ENCODE assay signal across 14 mouse cellular contexts in the genomic region with DNA sequence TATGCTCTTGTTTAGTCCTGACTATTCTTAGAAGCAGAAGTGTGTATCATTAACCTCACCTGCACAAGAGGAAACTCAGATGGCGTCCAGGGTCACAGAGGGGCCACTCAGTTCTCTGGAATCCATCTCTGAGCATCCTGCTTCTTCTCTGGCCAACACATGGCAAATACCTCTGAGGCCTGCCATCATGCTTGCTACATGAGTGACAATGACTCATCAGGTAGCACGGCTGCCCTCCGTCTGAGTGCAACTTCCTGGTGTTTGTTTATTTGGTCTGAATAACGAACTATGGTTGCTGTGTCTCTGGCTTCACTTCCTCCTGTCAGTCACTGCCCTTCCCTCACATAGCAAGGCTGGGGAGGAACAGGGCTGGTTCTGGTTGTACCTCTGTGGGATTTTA. TPM values are rescaled to one million over a fixed set of nuclear protein-coding genes. Genes with fewer than 3 reads are reported as not detected.
DNase-seq lines count a peak whose midpoint lies in the region; ATAC-seq and TF ChIP-seq lines count a peak whose summit lies in the region.
"Had no signal": no experiment of that assay in that cellular context is flagged by ENCODE, and none has a peak within 500 bp of the region (broad histone marks: within the 10 kb centered on the region; RNA-seq: fewer than 3 reads in every experiment).

No protein-coding gene starts in this region.

- 0 out of 2 replicates have a peak, but pooled peaks cover 4% of the 10 kb centered on the region for H3K9me3 ChIP-seq in lung, embryonic 16.5 days (ENCODE audit: control insufficient read depth, low read length)
- no peaks in the 10 kb centered on the region for H3K9me3 ChIP-seq in CH12.LX (replicated peaks; ENCODE audit: low read length)
- H3K9me3 ChIP-seq in intestine, embryonic 15.5 days = no peaks in the 10 kb centered on the region
- H3K9me3 ChIP-seq in hindbrain, embryonic 14.5 days (ENCODE audit: control insufficient read depth, low read length) = no peaks in the 10 kb centered on the region
- H3K9me3 ChIP-seq: hindbrain, embryonic 12.5 days; liver, embryonic 13.5 days had no signal

- H3K36me3 ChIP-seq in lung, embryonic 16.5 days (ENCODE audit: control insufficient read depth, insufficient read depth, low read length) = peaks cover 7% of the 10 kb centered on the region; the same call in 1 of the 2 replicates
- peaks cover 0 to 15% of the 10 kb centered on the region in 2 experiments for H3K36me3 ChIP-seq in CH12.LX (replicated peaks in 1 of 2; ENCODE audit: control insufficient read depth in 1 of 2, insufficient read depth in 1 of 2, low read length in 1 of 2)
- H3K36me3 ChIP-seq in intestine, embryonic 15.5 days = peaks cover 7% of the 10 kb centered on the region; the same call in 1 of the 2 replicates
- peaks cover 28% of the 10 kb centered on the region for H3K36me3 ChIP-seq in hindbrain, embryonic 14.5 days (replicated peaks; ENCODE audit: control insufficient read depth, insufficient read depth)

- no peaks in the 10 kb centered on the region for H3K27me3 ChIP-seq in lung, embryonic 16.5 days (ENCODE audit: control insufficient read depth, insufficient read depth, low read depth, low read length)
- no peaks in the 10 kb centered on the region for H3K27me3 ChIP-seq in CH12.LX (replicated peaks)
- no peaks in the 10 kb centered on the region for H3K27me3 ChIP-seq in intestine, embryonic 15.5 days (replicated peaks)
- no peaks in the 10 kb centered on the region for H3K27me3 ChIP-seq in cerebellum, adult 2 months (ENCODE audit: control insufficient read depth, insufficient read depth, low read length)
- no peaks in the 10 kb centered on the region for H3K27me3 ChIP-seq in hindbrain, embryonic 14.5 days (ENCODE audit: control insufficient read depth, insufficient read depth, low read length)
- H3K27me3 ChIP-seq: hindbrain, embryonic 12.5 days; liver, embryonic 13.5 days had no signal

- DNase-seq in lung, postnatal 10 days = no peak
- peak; percentile 63 for DNase-seq in CH12.LX (ENCODE audit: extremely low read depth)
- peak; percentile 59 for DNase-seq in natural killer cell, adult 2 months (ENCODE audit: low spot score in 2 of 2)
- DNase-seq in cerebellum, adult 2 months = no peak
- DNase-seq in layer of hippocampus, adult 9-10 months (ENCODE audit: low spot score) = no peak
- no peak for DNase-seq in hindbrain, embryonic 14.5 days (ENCODE audit: low spot score)
- DNase-seq: embryo, embryonic 11 days; gastrocnemius, postnatal 36 days; kidney, postnatal 14 days; liver, embryonic 13.5 days; right cerebral cortex, adult 18-20 months had no signal

- H3K79me2 ChIP-seq in CH12.LX (replicated peaks; ENCODE audit: control insufficient read depth, extremely low read depth, insufficient read depth, poor library complexity, severe bottlenecking) = no peaks in the 10 kb centered on the region

- H3K4me2 ChIP-seq in lung, embryonic 16.5 days (ENCODE audit: low read depth, low read length) = no peak overlapping the region
- peak overlapping the region; percentile 3; the same call in 1 of the 2 replicates for H3K4me2 ChIP-seq in CH12.LX (ENCODE audit: insufficient read depth, low read depth, poor library complexity, severe bottlenecking)
- no peak overlapping the region for H3K4me2 ChIP-seq in intestine, embryonic 15.5 days (replicated peaks)
- H3K4me2 ChIP-seq in hindbrain, embryonic 14.5 days (replicated peaks) = no peak overlapping the region
- H3K4me2 ChIP-seq: hindbrain, embryonic 12.5 days; liver, embryonic 13.5 days had no signal

- no peak overlapping the region for H3K9ac ChIP-seq in lung, embryonic 16.5 days (ENCODE audit: low read length)
- H3K9ac ChIP-seq in CH12.LX (ENCODE audit: insufficient read depth, low read depth) = no peak overlapping the region
- H3K9ac ChIP-seq in intestine, embryonic 15.5 days = no peak overlapping the region
- no peak overlapping the region for H3K9ac ChIP-seq in hindbrain, embryonic 14.5 days
- H3K9ac ChIP-seq: hindbrain, embryonic 12.5 days; liver, embryonic 13.5 days had no signal

- 0 out of 2 replicates have a peak overlapping the region, but pooled peaks have one; percentile 10 for H3K27ac ChIP-seq in lung, embryonic 16.5 days (ENCODE audit: low read length)
- no peak overlapping the region for H3K27ac ChIP-seq in CH12.LX (ENCODE audit: insufficient read depth, low read depth)
- H3K27ac ChIP-seq in intestine, embryonic 15.5 days = no peak overlapping the region
- H3K27ac ChIP-seq in cerebellum, adult 2 months (ENCODE audit: insufficient read depth, low read length) = no peak overlapping the region
- no peak overlapping the region for H3K27ac ChIP-seq in hindbrain, embryonic 14.5 days
- H3K27ac ChIP-seq: hindbrain, embryonic 12.5 days; liver, embryonic 13.5 days had no signal

- no peaks in the 10 kb centered on the region for H3K4me1 ChIP-seq in lung, embryonic 16.5 days (replicated peaks; ENCODE audit: control insufficient read depth, insufficient read depth, low read length)
- peaks cover 25 to 40% of the 10 kb centered on the region in 2 experiments for H3K4me1 ChIP-seq in CH12.LX (ENCODE audit: control insufficient read depth in 1 of 2, insufficient read depth in 2 of 2)
- H3K4me1 ChIP-seq in intestine, embryonic 15.5 days (replicated peaks) = no peaks in the 10 kb centered on the region
- H3K4me1 ChIP-seq in cerebellum, adult 2 months (ENCODE audit: control insufficient read depth, insufficient read depth, low read length) = no peaks in the 10 kb centered on the region
- no peaks in the 10 kb centered on the region for H3K4me1 ChIP-seq in hindbrain, embryonic 14.5 days (replicated peaks; ENCODE audit: control insufficient read depth, insufficient read depth, low read length)
- H3K4me1 ChIP-seq: hindbrain, embryonic 12.5 days had no signal

- no peak for TF ChIP-seq EP300 in CH12.LX (IDR thresholded peaks at IDR 0.05; ENCODE audit: low read length)

- in situ Hi-C loops in CH12.LX (cut with MboI; ENCODE audit: low pct_ligation_motif_present, low pct_unique_long_range_greater_than_20kb, low sequenced_read_pairs) = no loop called here

- TF ChIP-seq POLR2A in CH12.LX (IDR thresholded peaks at IDR 0.05; ENCODE audit: low read depth, low read length) = peak; percentile 44; the same call in 1 of the 2 replicates
- no peak for TF ChIP-seq POLR2A in cerebellum, adult 2 months (IDR thresholded peaks at IDR 0.05; ENCODE audit: borderline replicate concordance, insufficient read depth, low read length)

- WGBS in lung, embryonic 16.5 days = 27% methylated on average over 4 of the region's 4 CpGs
- 24% methylated on average over 4 of the region's 4 CpGs for WGBS in intestine, embryonic 15.5 days
- WGBS in cerebellum, adult 2 months = 69% methylated on average over 4 of the region's 4 CpGs
- 75% methylated on average over 4 of the region's 4 CpGs for WGBS in hindbrain, embryonic 14.5 days

- TF ChIP-seq CTCF in CH12.LX (conservative IDR thresholded peaks at IDR 0.05 in 1 of 2, IDR thresholded peaks at IDR 0.05 in 1 of 2; ENCODE audit: low read depth in 2 of 2, low read length in 2 of 2) = no peak
- no peak for TF ChIP-seq CTCF in cerebellum, adult 2 months (IDR thresholded peaks at IDR 0.05; ENCODE audit: borderline replicate concordance, insufficient read depth, low read depth, low read length)

- dilution Hi-C loops in CH12.LX (cut with MboI; ENCODE audit: extremely low pct_ligation_motif_present, extremely low pct_unique_long_range_greater_than_20kb, low sequenced_read_pairs) = no loop called here

- H3K4me3 ChIP-seq in lung, embryonic 16.5 days (ENCODE audit: low read length) = no peak overlapping the region
- H3K4me3 ChIP-seq in CH12.LX (replicated peaks in 1 of 3; ENCODE audit: low read depth in 2 of 3, low read length in 2 of 3, poor library complexity in 1 of 3) = peak overlapping the region in 1 of 3 experiments; percentile 39
- no peak overlapping the region for H3K4me3 ChIP-seq in intestine, embryonic 15.5 days (replicated peaks)
- no peak overlapping the region for H3K4me3 ChIP-seq in cerebellum, adult 2 months (replicated peaks; ENCODE audit: insufficient read depth, low read depth, low read length)
- H3K4me3 ChIP-seq in hindbrain, embryonic 14.5 days (replicated peaks; ENCODE audit: low read length) = no peak overlapping the region
- H3K4me3 ChIP-seq: hindbrain, embryonic 12.5 days; liver, embryonic 13.5 days had no signal

- no peak for ATAC-seq in lung, embryonic 16.5 days (ENCODE audit: low read depth)
- peak; percentile 23; the same call in 1 of the 2 replicates for ATAC-seq in intestine, embryonic 15.5 days
- no peak for ATAC-seq in hindbrain, embryonic 14.5 days (ENCODE audit: low FRiP score)

- TF ChIP-seq RAD21 in CH12.LX (IDR thresholded peaks at IDR 0.05; ENCODE audit: low read depth, low read length) = no peak

TF ChIP-seq in CH12.LX, 34 proteins besides CTCF, POLR2A, EP300 and RAD21:
- no peak for TF ChIP-seq MEF2A (IDR thresholded peaks at IDR 0.05; ENCODE audit: borderline replicate concordance, low read depth, low read length)
- no peak for TF ChIP-seq ZNF384 (IDR thresholded peaks at IDR 0.05; ENCODE audit: low read depth, low read length)
- TF ChIP-seq BHLHE40 (IDR thresholded peaks at IDR 0.05; ENCODE audit: low read depth, low read length) = 0 out of 2 replicates have a peak, but pooled peaks have one; percentile 38
- TF ChIP-seq ELF1 (IDR thresholded peaks at IDR 0.05; ENCODE audit: low read depth, low read length) = peak; percentile 73; the same call in 1 of the 2 replicates
- 0 out of 2 replicates have a peak, but pooled peaks have one; percentile 32 for TF ChIP-seq MYC (IDR thresholded peaks at IDR 0.05; ENCODE audit: low read depth, low read length)

RNA-seq across cellular contexts. Expression of gene Tmem184b, which starts 11.1 kb away (rescaled TPM):
- 71.1 and 78.2 TPM in 2 replicates for polyA plus RNA-seq in lung, embryonic 16.5 days (2015; fragmentation: Nextera tagmentation; extraction: Ambion mirVana)
- total RNA-seq in CH12.LX (2012; rRNA removed) (18.9 and 21.1 TPM in 2 replicates), CH12.LX (2014; rRNA removed) (7.1 and 7.2 TPM in 2 replicates)
- 38.0 and 42.7 TPM in 2 replicates for polyA plus RNA-seq in CH12.LX (2012; ENCODE audit: insufficient read length, low read depth)
- polyA plus RNA-seq in intestine, embryonic 15.5 days (2015; fragmentation: Nextera tagmentation; extraction: Ambion mirVana) = 49.4 and 51.0 TPM in 2 replicates
- polyA plus RNA-seq in cerebellum, adult 2 months (2012; rRNA removed) = 88.5 and 95.4 TPM in 2 replicates
- polyA plus RNA-seq in hindbrain, embryonic 14.5 days (2014; fragmentation: Nextera tagmentation; extraction: Ambion mirVana) = 39.9 and 40.0 TPM in 2 replicates

RNA-seq across cellular contexts. Expression of gene Csnk1e, which starts 40.9 kb away (rescaled TPM):
- polyA plus RNA-seq in lung, embryonic 16.5 days (2015; fragmentation: Nextera tagmentation; extraction: Ambion mirVana) = 54.7 and 58.0 TPM in 2 replicates
- total RNA-seq in CH12.LX (2012; rRNA removed) (33.3 and 46.7 TPM in 2 replicates), CH12.LX (2014; rRNA removed) (10.4 and 12.2 TPM in 2 replicates)
- polyA plus RNA-seq in CH12.LX (2012; ENCODE audit: insufficient read length, low read depth) = 16.8 and 18.5 TPM in 2 replicates
- polyA plus RNA-seq in intestine, embryonic 15.5 days (2015; fragmentation: Nextera tagmentation; extraction: Ambion mirVana) = 59.1 and 61.8 TPM in 2 replicates
- polyA plus RNA-seq in cerebellum, adult 2 months (2012; rRNA removed) = 110 and 122 TPM in 2 replicates
- polyA plus RNA-seq in hindbrain, embryonic 14.5 days (2014; fragmentation: Nextera tagmentation; extraction: Ambion mirVana) = 184 and 213 TPM in 2 replicates

Comparison
In these comparisons a context has a peak if more than half of its experiments do, and no peak if none do; other contexts are left out.
1. DNase-seq: peak in CH12.LX (single experiment) and natural killer cell, adult 2 months (2 of 2); none in lung, postnatal 10 days (single experiment), cerebellum, adult 2 months (0 of 2), layer of hippocampus, adult 9-10 months (single experiment) and hindbrain, embryonic 14.5 days (single experiment).